Mouse (Mus musculus) gastrocnemius, adult 2 months (tissue): ENCODE results near the gene Fgf9. TPM values are rescaled to one million over a fixed set of nuclear protein-coding genes. Genes with fewer than 3 reads are reported as not detected.

Experiments used
- DNase-seq: peaks from one replicate; pipeline ENCODE4 v3.0.0; 2022
- H3K27ac ChIP-seq: fragments of 200-600 bp; 2 replicates; pipeline ENCODE4 v1.8.1; 2022; ENCODE audit warnings: mild to moderate bottlenecking
- H3K4me3 ChIP-seq: fragments of 200-600 bp; 2 replicates; pipeline ENCODE4 v1.8.1; 2022; ENCODE audit warnings: mild to moderate bottlenecking, moderate library complexity
- CTCF ChIP-seq: fragments of 200-600 bp; IDR thresholded peaks from 2 replicates; pipeline ENCODE4 v1.8.1; 2022; ENCODE audit warnings: antibody characterized with exemption, mild to moderate bottlenecking, moderate library complexity
- intact Hi-C: fragments of 180-260 bp; cut with DNase I; formaldehyde crosslinking; loops from one replicate; pipeline ENCODE4 v1.15.1; 2025
- total RNA-seq, 2 experiments: library from RNA; stranded (reverse); gene quantifications; 2 replicates each; pipeline ENCODE4 v1.2.3; 2021

Fgf9 gene
- total RNA-seq, 2 experiments from 2014 or later, result 1.3 to 2.8 TPM

- peak; percentile 19 for DNase-seq
- TF ChIP-seq CTCF, result no peak
- intact Hi-C loops, result loop anchor here (10.0 kb wide), 1 partner anchor 1131 kb away; the partner anchor contains the start of gene Rcbtb1
- H3K4me3 ChIP-seq, result peak overlapping the region; percentile 83
- H3K27ac ChIP-seq, result no peak overlapping the region
Measured at GRCm38 (mm10) chr14:58073936-58074335, 3.6 kb downstream of the Fgf9 start.

DNA sequence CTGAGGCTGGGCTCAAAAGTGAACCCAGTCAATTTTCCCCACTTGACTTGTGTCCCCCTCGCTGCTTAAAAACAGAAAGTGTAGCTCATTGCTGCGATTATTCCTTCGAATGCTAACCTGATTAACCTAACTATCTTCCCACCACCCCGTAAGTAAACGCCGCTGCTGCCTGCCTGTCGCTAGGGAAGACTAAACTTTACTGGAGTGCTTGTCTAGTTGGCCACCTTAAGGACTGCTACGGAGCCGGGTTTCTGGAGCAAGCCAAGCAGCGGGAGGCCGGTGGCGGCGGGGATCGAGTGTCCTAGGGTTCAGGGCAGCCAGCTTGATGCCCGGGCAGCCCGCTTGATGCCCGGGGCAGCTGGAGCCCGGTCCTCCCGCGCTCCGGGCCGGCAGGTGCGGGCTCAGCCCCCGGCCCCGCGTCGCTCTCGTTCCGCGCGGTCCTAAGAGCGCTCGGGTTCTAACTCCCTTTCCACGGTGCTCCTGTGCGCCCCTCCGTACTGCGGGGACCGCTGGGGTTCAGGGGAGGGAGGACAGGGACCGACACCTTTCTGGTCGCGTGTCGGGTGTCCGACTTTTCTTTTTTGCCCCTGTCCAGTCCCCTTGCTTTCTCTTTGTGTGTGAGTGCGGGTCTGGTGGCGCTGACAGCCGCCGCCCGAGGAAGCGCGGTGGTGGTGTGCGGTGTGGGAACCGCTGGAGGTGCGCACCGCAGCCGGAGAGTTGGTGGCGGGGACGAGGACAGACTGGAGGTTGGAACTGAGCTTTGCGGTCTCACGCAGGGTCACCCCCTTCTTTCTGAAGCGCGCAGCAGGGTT is 4.5 kb downstream of the Fgf9 start:
- intact Hi-C loops, result loop anchor here (10.0 kb wide), 1 partner anchor 1130 kb away; the partner anchor contains the start of gene Rcbtb1
- no peak for TF ChIP-seq CTCF
- peak; percentile 56 for DNase-seq
- Histone ChIP-seq H3K4me3 (peak overlapping the region; percentile 83), H3K27ac (peak overlapping the region; percentile 51; the same call in 1 of the 2 replicates)

GRCm38 (mm10) chr14:58075433-58076029 is 5.2 kb downstream of the Fgf9 start:
- DNase-seq, result peak; percentile 33
- H3K4me3 ChIP-seq, result peak overlapping the region; percentile 83
- H3K27ac ChIP-seq, result peak overlapping the region; percentile 51; the same call in 1 of the 2 replicates
- intact Hi-C loops, result loop anchor here (10.0 kb wide), 1 partner anchor 1129 kb away; the partner anchor contains the start of gene Rcbtb1
- no peak; the same call in 1 of the 2 replicates for TF ChIP-seq CTCF

GRCm38 (mm10) chr14:58076030-58076521 is 5.7 kb downstream of the Fgf9 start:
- H3K4me3 ChIP-seq, result peak overlapping the region; percentile 83
- peak; percentile 59 for DNase-seq
- peak overlapping the region; percentile 12; the same call in 1 of the 2 replicates for H3K27ac ChIP-seq
- intact Hi-C loops, result loop anchor here (10.0 kb wide), 1 partner anchor 1129 kb away; the partner anchor contains the start of gene Rcbtb1
- no peak for TF ChIP-seq CTCF

DNA sequence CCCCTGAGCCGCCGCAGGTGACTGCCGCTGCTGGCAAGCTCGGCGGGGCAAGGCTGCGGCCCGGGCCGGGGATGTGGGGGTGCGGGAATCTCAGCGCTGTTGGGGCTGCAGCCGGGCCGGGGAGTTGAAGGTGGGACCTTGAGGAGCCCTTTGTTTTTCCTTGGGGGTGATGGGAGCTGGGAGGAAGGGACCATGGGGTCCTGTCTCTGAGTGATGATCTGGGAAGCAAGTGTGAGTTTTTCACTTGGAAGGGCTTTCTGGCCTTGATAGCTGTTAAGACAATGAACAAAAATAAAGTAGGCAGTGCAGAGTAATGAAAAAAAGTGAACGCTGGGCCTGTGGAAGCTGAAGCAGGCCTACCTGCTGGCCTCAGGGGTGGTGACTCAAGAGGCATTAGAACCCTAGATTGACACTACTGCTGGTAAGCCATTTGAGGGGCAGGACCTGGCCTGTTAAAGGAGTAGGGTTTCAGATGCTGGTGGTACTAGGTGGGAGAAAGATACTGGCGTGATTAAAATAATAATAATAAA is 6.4 kb downstream of the Fgf9 start:
- intact Hi-C loops, result loop anchor here (10.0 kb wide), 1 partner anchor 1128 kb away; the partner anchor contains the start of gene Rcbtb1
- DNase-seq, result no peak
- peak overlapping the region; percentile 12; the same call in 1 of the 2 replicates for H3K27ac ChIP-seq
- TF ChIP-seq CTCF, result no peak
- H3K4me3 ChIP-seq, result peak overlapping the region; percentile 83

GRCm38 (mm10) chr14:58079471-58079870 is 9.1 kb downstream of the Fgf9 start:
- no peak for DNase-seq
- TF ChIP-seq CTCF, result no peak
- no peak overlapping the region for H3K27ac ChIP-seq
- intact Hi-C loops, result loop anchor here (10.0 kb wide), 1 partner anchor 1125 kb away; the partner anchor contains the start of gene Rcbtb1
- H3K4me3 ChIP-seq, result no peak overlapping the region

DNA sequence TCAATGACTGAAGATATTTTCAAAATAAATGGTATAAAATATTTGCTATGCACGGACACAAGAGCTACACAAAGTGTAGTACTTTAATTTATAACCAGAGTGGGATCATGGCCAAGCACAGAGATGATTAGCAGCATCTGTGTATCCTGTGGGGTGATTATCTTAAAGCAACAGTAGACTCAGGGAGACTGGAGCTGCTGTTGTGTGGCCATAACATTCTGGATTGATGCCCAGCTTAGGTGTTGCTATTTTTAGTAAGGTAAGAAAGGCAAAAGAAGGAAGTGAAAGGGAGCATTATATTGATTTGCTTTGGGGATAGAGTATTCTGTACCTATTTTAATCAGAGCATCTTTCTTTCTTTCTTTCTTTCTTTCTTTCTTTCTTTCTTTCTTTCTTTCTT is 11.6 kb downstream of the Fgf9 start:
- H3K4me3 ChIP-seq, result no peak overlapping the region
- TF ChIP-seq CTCF, result no peak
- intact Hi-C loops, result no loop called here
- H3K27ac ChIP-seq, result no peak overlapping the region
- no peak for DNase-seq

DNA sequence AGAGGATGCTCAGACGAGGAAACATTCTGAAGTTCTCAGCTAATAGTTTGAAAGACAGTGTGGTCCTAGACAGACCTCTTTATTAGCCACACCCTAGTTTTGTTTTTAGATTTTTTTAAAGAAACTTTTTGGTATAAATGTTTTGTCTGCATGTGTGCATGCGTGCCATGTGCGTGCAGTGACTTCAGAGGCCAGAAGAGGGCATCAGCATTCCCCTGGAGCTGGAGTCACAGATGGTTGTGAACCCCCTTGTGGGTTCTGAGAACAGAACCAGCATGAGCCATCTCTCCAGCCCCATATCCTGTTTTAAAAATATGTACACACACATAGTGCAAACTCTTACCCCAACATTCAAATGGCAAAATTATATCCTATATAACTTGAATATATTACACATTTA is 13.9 kb downstream of the Fgf9 start:
- no peak for DNase-seq
- Histone ChIP-seq H3K27ac (no peak overlapping the region), H3K4me3 (no peak overlapping the region)
- intact Hi-C loops, result no loop called here
- no peak; the same call in 1 of the 2 replicates for TF ChIP-seq CTCF

DNA sequence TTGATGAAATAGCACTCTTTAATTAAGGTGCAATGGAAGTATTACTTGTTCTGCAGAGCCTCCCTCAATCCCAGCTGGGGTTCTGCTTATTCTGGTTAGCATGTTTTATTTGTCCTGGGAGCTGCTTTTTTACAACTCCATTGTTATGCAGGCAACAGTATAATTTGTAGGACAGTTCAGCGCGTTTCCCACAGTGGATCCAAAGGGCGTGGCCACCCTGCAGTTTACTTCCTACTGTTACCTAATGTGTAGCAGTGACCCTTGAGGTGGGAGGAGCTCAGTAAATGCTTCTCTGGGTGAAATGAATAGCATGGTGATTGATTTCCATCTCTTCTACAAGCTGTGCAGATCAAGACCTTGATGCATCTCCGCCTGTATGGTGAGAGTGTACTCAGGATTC is 17.0 kb downstream of the Fgf9 start:
- H3K27ac ChIP-seq, result no peak overlapping the region
- no peak for DNase-seq
- H3K4me3 ChIP-seq, result no peak overlapping the region
- intact Hi-C loops, result no loop called here
- TF ChIP-seq CTCF, result no peak

- Histone ChIP-seq H3K4me3 (no peak overlapping the region), H3K27ac (no peak overlapping the region)
- no peak for DNase-seq
- intact Hi-C loops, result no loop called here
- TF ChIP-seq CTCF, result no peak
Measured at GRCm38 (mm10) chr14:58089486-58089885, 19.1 kb downstream of the Fgf9 start.

DNA sequence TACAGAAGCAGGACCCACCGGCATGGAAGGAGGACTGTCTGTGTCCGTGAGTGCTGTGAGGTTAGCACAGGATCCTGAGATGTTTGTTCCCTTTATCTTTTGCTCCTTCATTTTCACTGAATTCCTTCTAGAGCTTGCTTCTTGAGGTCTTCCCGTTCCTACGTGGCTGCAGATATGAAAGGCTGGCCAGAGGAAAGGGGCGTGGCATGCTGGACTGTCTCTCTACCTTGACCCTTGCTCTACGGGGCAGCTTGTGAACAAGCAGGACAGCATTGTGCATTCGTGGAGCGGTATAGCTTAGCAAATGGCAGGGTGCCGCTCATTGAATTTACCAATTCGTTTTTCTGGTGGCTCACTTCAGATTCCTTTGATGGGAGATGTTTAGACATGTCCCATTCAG is 21.0 kb downstream of the Fgf9 start:
- Histone ChIP-seq H3K4me3 (no peak overlapping the region), H3K27ac (no peak overlapping the region)
- no peak for TF ChIP-seq CTCF
- no peak for DNase-seq
- intact Hi-C loops, result no loop called here

- no peak for TF ChIP-seq CTCF
- intact Hi-C loops, result no loop called here
- H3K27ac ChIP-seq, result no peak overlapping the region
- H3K4me3 ChIP-seq, result no peak overlapping the region
- no peak for DNase-seq
Measured at GRCm38 (mm10) chr14:58099599-58099998, 29.3 kb downstream of the Fgf9 start.
